ENCODE assay signal across 15 mouse cellular contexts in the genomic region with DNA sequence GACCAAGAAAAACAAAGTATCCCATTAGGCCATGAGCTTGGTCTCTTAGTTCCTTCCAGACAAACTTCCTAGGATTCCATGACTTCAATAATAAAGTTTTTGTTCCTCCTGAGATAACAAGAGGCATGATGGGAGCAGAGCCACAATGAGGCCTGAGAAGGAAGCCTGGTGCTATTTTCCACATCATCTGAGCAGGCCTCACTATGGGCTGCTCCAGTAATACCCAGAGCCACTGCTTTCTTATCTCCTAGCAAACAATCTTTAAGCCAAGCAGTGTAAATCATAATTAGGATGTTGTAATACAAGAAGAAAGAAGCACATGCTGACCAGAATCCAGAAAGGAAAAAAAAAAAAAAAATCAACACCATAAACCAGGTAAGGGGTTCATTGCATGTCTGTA. TPM values are rescaled to one million over a fixed set of nuclear protein-coding genes. Genes with fewer than 3 reads are reported as not detected.
DNase-seq lines count a peak whose midpoint lies in the region; ATAC-seq and TF ChIP-seq lines count a peak whose summit lies in the region.
"Had no signal": no experiment of that assay in that cellular context is flagged by ENCODE, and none has a peak within 500 bp of the region (broad histone marks: within the 10 kb centered on the region; RNA-seq: fewer than 3 reads in every experiment).

No protein-coding gene starts in this region.

- H3K9ac ChIP-seq in heart, embryonic 14.5 days (ENCODE audit: low read length) = peak overlapping the region; percentile 71
- H3K9ac ChIP-seq in liver, embryonic 11.5 days (ENCODE audit: low read depth, low read length) = peak overlapping the region; percentile 58; the same call in 1 of the 2 replicates
- H3K9ac ChIP-seq in embryonic facial prominence, embryonic 12.5 days = no peak overlapping the region
- H3K9ac ChIP-seq: midbrain, embryonic 13.5 days; neural tube, embryonic 12.5 days had no signal

- DNase-seq in heart, adult 11 months = no peak
- DNase-seq in liver, embryonic 11.5 days (ENCODE audit: low spot score) = no peak
- DNase-seq in liver = no peak
- no peak for DNase-seq in cerebellum, postnatal 10 days
- no peak for DNase-seq in right cerebral cortex, postnatal 10 days (ENCODE audit: low spot score in 2 of 2)
- DNase-seq: cerebellum, postnatal 36 days; thymus, postnatal 36 days had no signal

- TF ChIP-seq POLR2A in small intestine, adult 2 months (IDR thresholded peaks at IDR 0.05; ENCODE audit: low read depth, low read length) = no peak

- ATAC-seq in heart, embryonic 14.5 days (ENCODE audit: insufficient number of reproducible peaks, insufficient read depth, low FRiP score, low read depth) = no peak
- ATAC-seq in liver, embryonic 11.5 days (replicated peaks; ENCODE audit: low FRiP score) = no peak
- ATAC-seq in embryonic facial prominence, embryonic 12.5 days (ENCODE audit: insufficient number of reproducible peaks, insufficient read depth, low FRiP score, low TSS enrichment) = no peak
- ATAC-seq: midbrain, embryonic 13.5 days; Patski had no signal

- no peak overlapping the region for H3K4me3 ChIP-seq in heart, embryonic 14.5 days (ENCODE audit: control insufficient read depth in 1 of 2, insufficient read depth in 1 of 2, low read depth in 1 of 2, low read length in 2 of 2)
- H3K4me3 ChIP-seq in liver, embryonic 11.5 days (ENCODE audit: low read depth, low read length) = no peak overlapping the region
- no peak overlapping the region for H3K4me3 ChIP-seq in embryonic facial prominence, embryonic 12.5 days
- H3K4me3 ChIP-seq in small intestine, adult 2 months (ENCODE audit: low read depth, low read length) = no peak overlapping the region
- H3K4me3 ChIP-seq: left cerebral cortex, adult 2 months; midbrain, embryonic 13.5 days; neural tube, embryonic 12.5 days had no signal

- H3K4me2 ChIP-seq in heart, embryonic 14.5 days (ENCODE audit: low read length) = peak overlapping the region; percentile 74
- peak overlapping the region; percentile 65 for H3K4me2 ChIP-seq in liver, embryonic 11.5 days
- peak overlapping the region; percentile 40; the same call in 1 of the 2 replicates for H3K4me2 ChIP-seq in embryonic facial prominence, embryonic 12.5 days (replicated peaks)

- H3K27ac ChIP-seq in heart, embryonic 14.5 days (replicated peaks in 1 of 2; ENCODE audit: control insufficient read depth in 1 of 2, insufficient read depth in 1 of 2, low read depth in 2 of 2, low read length in 2 of 2) = peak overlapping the region; percentile 51 to 84; a peak in 3 of 4 replicates
- no peak overlapping the region for H3K27ac ChIP-seq in liver, embryonic 11.5 days (ENCODE audit: low read depth, low read length)
- H3K27ac ChIP-seq in embryonic facial prominence, embryonic 12.5 days = no peak overlapping the region
- peak overlapping the region; percentile 94 for H3K27ac ChIP-seq in small intestine, adult 2 months (ENCODE audit: insufficient read depth, low read depth, low read length)
- H3K27ac ChIP-seq: left cerebral cortex, adult 2 months; midbrain, embryonic 13.5 days; neural tube, embryonic 12.5 days had no signal

- H3K9me3 ChIP-seq in heart, embryonic 14.5 days (ENCODE audit: control insufficient read depth, low read length) = no peaks in the 10 kb centered on the region
- H3K9me3 ChIP-seq in liver, embryonic 11.5 days (ENCODE audit: control insufficient read depth, low read length) = no peaks in the 10 kb centered on the region
- no peaks in the 10 kb centered on the region for H3K9me3 ChIP-seq in embryonic facial prominence, embryonic 12.5 days
- H3K9me3 ChIP-seq: midbrain, embryonic 13.5 days; neural tube, embryonic 12.5 days had no signal

- H3K36me3 ChIP-seq in heart, embryonic 14.5 days (ENCODE audit: control insufficient read depth, insufficient read depth, low read length) = no peaks in the 10 kb centered on the region
- no peaks in the 10 kb centered on the region for H3K36me3 ChIP-seq in liver, embryonic 11.5 days (ENCODE audit: control insufficient read depth, insufficient read depth, low read length)
- no peaks in the 10 kb centered on the region for H3K36me3 ChIP-seq in embryonic facial prominence, embryonic 12.5 days
- H3K36me3 ChIP-seq in small intestine, adult 2 months (ENCODE audit: control insufficient read depth, insufficient read depth, low read length) = no peaks in the 10 kb centered on the region
- H3K36me3 ChIP-seq: midbrain, embryonic 13.5 days; neural tube, embryonic 12.5 days had no signal

- no peaks in the 10 kb centered on the region for H3K27me3 ChIP-seq in heart, embryonic 14.5 days (ENCODE audit: control insufficient read depth, insufficient read depth, low read length)
- no peaks in the 10 kb centered on the region for H3K27me3 ChIP-seq in liver, embryonic 11.5 days (replicated peaks; ENCODE audit: control insufficient read depth, insufficient read depth, low read length)
- no peaks in the 10 kb centered on the region for H3K27me3 ChIP-seq in embryonic facial prominence, embryonic 12.5 days
- no peaks in the 10 kb centered on the region for H3K27me3 ChIP-seq in small intestine, adult 2 months (ENCODE audit: control insufficient read depth, insufficient read depth, low read length)
- H3K27me3 ChIP-seq: midbrain, embryonic 13.5 days; neural tube, embryonic 12.5 days; Patski had no signal

- TF ChIP-seq CTCF in small intestine, adult 2 months (IDR thresholded peaks at IDR 0.05; ENCODE audit: extremely low read depth, insufficient read length, insufficient replicate concordance, low read depth, low read length) = no peak

- peaks cover 50 to 88% of the 10 kb centered on the region in 2 experiments for H3K4me1 ChIP-seq in heart, embryonic 14.5 days (ENCODE audit: control insufficient read depth in 2 of 2, insufficient read depth in 2 of 2, low read length in 2 of 2)
- H3K4me1 ChIP-seq in liver, embryonic 11.5 days (replicated peaks; ENCODE audit: control insufficient read depth, insufficient read depth, low read length) = peaks cover 50% of the 10 kb centered on the region
- peaks cover 82% of the 10 kb centered on the region for H3K4me1 ChIP-seq in embryonic facial prominence, embryonic 12.5 days
- peaks cover 30% of the 10 kb centered on the region for H3K4me1 ChIP-seq in small intestine, adult 2 months (ENCODE audit: control insufficient read depth, insufficient read depth, insufficient read length, low read length)

RNA-seq across cellular contexts. Expression of a gene that starts 6.6 kb away (rescaled TPM):
- polyA plus RNA-seq in heart, embryonic 14.5 days (2014; fragmentation: Nextera tagmentation; extraction: Ambion mirVana) = 20.5 and 22.4 TPM in 2 replicates
- 30.0 and 32.6 TPM in 2 replicates for polyA plus RNA-seq in liver, embryonic 11.5 days (2014; fragmentation: Nextera tagmentation; extraction: Ambion mirVana)
- 121 and 122 TPM in 2 replicates for polyA plus RNA-seq in embryonic facial prominence, embryonic 12.5 days (2016; fragmentation: Nextera tagmentation; extraction: Ambion mirVana)
- polyA plus RNA-seq in small intestine, adult 2 months (2012; rRNA removed) = 8.7 and 14.7 TPM in 2 replicates
- polyA plus RNA-seq: erythroblast, embryonic 14.5 days had no signal

RNA-seq across cellular contexts. Expression of a gene that starts 7.6 kb away (rescaled TPM):
- polyA plus RNA-seq in heart, embryonic 14.5 days (2014; fragmentation: Nextera tagmentation; extraction: Ambion mirVana) = 52.1 and 54.3 TPM in 2 replicates
- 42.7 and 47.9 TPM in 2 replicates for polyA plus RNA-seq in liver, embryonic 11.5 days (2014; fragmentation: Nextera tagmentation; extraction: Ambion mirVana)
- polyA plus RNA-seq in embryonic facial prominence, embryonic 12.5 days (2016; fragmentation: Nextera tagmentation; extraction: Ambion mirVana) = 101 and 114 TPM in 2 replicates
- polyA plus RNA-seq in small intestine, adult 2 months (2012; rRNA removed) = 28.4 and 33.8 TPM in 2 replicates

Comparison
In these comparisons a context has a peak if more than half of its experiments do, and no peak if none do; other contexts are left out.
1. H3K27ac ChIP-seq: peak in heart, embryonic 14.5 days (2 of 2) and small intestine, adult 2 months (single experiment); none in liver, embryonic 11.5 days (single experiment) and embryonic facial prominence, embryonic 12.5 days (single experiment).
2. Peak in every context shown above with its lines, with median percentiles within 50 percentile points of each other: H3K4me2 ChIP-seq.